Mouse (Mus musculus) midbrain, embryonic 10.5 days (tissue): ENCODE data around the gene Tmem143. TPM values are rescaled to one million over a fixed set of nuclear protein-coding genes. Genes with fewer than 3 reads are reported as not detected.

ENCODE experiments used
- DNase-seq: peaks from one replicate; pipeline ENCODE4 v3.0.0-alpha.2; 2017; ENCODE audit warnings: low spot score
- H3K27ac ChIP-seq: fragments of 300-500 bp; sonication (generic); replicated peaks from 2 replicates; pipeline ENCODE4 v1.5.1; 2016; ENCODE audit warnings: mild to moderate bottlenecking
- H3K27me3 ChIP-seq: fragments of 300-500 bp; sonication (generic); 2 replicates; pipeline ENCODE4 v1.6.1; 2016; ENCODE audit warnings: low read depth, mild to moderate bottlenecking; ENCODE audit not compliant: poor library complexity, severe bottlenecking
- H3K36me3 ChIP-seq: fragments of 300-500 bp; sonication (generic); 2 replicates; pipeline ENCODE4 v1.6.1; 2016; ENCODE audit warnings: mild to moderate bottlenecking, moderate library complexity
- H3K4me1 ChIP-seq: fragments of 300-500 bp; sonication (generic); 2 replicates; pipeline ENCODE4 v1.6.1; 2016
- H3K4me3 ChIP-seq: fragments of 300-500 bp; sonication (generic); 2 replicates; pipeline ENCODE4 v1.5.1; 2016; ENCODE audit warnings: mild to moderate bottlenecking, moderate library complexity
- H3K9me3 ChIP-seq: fragments of 300-500 bp; sonication (generic); replicated peaks from 2 replicates; pipeline ENCODE4 v1.6.1; 2016; ENCODE audit warnings: mild to moderate bottlenecking
- WGBS: fragments of 180-500 bp; shearing (Covaris S2); methylation state at CpG from one replicate; pipeline ENCODE4 v1.1.7; 2016; 5-methylcytosine and 5-hydroxymethylcytosine counted together
- polyA plus RNA-seq: library from polyadenylated mRNA; unstranded; fragments of >200 nt; fragmentation: Nextera tagmentation; extraction: Ambion mirVana; gene quantifications from 2 replicates; pipeline ENCODE4 v1.2.1, GENCODE M21; 2016

The Tmem143 gene
- 4.4 and 5.1 TPM in 2 replicates for polyA plus RNA-seq

DNA sequence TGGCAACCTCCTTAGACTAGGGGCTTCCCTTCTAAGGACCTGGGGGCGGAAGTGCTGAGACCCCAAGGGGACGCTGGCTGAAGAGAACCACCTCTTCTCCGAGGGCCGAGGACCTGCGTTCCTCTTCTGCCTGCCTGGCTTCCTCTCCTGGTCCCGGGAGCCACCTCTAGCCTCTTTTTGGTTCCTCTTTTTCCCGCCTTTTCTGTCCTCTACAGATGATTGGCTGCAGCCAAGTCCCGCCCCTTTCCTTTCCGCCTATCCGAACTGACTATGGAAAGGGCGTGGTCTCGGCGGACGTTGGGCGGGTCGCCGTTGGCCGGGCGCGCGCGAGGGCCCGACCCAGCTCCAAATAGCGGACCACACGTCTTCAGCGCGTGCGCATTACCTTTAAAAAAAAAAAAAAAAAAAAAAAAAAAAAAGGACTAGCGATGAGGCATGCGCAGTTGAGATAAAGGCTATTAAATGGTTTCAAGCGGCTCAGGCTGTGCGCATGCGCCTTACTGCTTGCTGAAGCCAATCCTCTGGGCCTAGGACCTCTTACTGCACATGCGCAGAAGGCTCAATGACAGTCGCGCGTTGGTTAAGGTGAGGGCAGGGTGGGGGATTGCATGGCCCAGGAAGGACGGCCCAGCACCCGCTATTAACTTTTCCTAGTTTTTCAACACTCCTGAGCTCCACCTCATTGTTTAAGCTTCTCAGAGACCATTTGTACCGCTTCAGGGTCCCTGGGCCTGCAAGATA lies at the start of gene Tmem143, which contains the start of gene Syngr4:
Tmem143 (plus strand) TSS at position 425 of the 741 bp plus-strand sequence.
Syngr4 (minus strand) TSS at position 198 of the 741 bp plus-strand sequence.
- Histone ChIP-seq H3K27me3 (peaks cover 10% of the 10 kb centered on the region), H3K9me3 (no peaks in the 10 kb centered on the region), H3K4me1 (peaks cover 17% of the 10 kb centered on the region), H3K4me3 (peak within 1 kb of the TSS; percentile 64), H3K27ac (peak within 1 kb of the TSS; percentile 88), H3K36me3 (no peaks in the 10 kb centered on the region)
- DNase-seq = peak; percentile 95
- WGBS = 1% methylated on average over 40 of the region's 40 CpGs

DNA sequence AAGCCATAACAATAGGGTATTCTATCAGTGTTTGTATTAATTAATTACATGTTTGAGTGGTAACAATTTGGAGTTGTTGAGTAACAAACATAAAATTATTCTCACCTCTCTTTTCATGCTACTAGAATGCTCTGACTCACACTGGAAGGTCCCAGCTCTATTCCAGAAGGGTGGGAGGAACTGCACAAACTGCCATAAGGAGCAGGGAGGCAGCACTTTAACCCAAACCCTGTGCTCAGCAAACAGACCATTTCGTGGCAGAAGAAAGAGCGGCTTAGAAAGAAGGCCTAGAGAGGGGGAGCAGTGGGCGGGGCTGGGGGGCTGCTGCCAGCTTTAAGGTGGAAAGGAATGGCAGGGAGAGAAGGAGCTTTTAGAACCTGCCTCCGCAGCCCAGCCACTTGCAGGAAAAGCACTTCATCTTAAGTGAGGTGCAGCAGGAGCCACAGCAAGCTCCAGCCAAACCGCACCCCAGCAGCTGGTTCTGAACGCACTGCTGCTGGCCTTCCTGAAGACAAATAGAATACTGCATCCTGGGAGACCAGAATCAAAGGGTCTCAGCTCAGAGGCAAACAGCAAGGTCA lies 48.2 kb upstream of the Tmem143 start:
- H3K4me3 ChIP-seq = peak overlapping the region; percentile 29

DNA sequence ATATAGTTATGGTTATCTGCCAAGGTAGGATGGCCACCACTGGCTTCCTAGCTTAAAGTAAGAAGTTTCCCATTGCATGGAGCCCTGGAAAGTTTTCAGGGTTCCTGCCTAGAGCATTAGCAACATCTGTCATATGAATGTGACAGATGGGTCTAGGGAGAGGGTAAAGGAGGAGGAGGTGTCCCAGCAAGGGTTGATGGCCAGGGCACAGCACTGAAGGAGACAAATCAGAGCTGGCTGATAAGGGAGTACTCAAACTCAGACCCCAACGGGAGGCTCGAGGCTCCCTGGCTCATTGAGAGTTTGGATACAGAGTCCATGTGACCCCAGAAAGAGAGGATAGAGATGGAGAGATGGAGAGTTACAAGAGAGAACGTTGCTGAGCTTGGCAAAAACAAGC lies 46.1 kb upstream of the Tmem143 start:
- 75% methylated on average over 3 of the region's 3 CpGs for WGBS

More for the DNA sequence above, 48.2 kb upstream of the Tmem143 start:
- H3K27ac ChIP-seq = peak overlapping the region; percentile 78
- peaks cover 17% of the 10 kb centered on the region for H3K4me1 ChIP-seq
- no peaks in the 10 kb centered on the region for H3K36me3 ChIP-seq
- no peaks in the 10 kb centered on the region for H3K9me3 ChIP-seq
- peaks cover 17% of the 10 kb centered on the region for H3K27me3 ChIP-seq
- WGBS = 5% methylated on average over 6 of the region's 6 CpGs
- DNase-seq = no peak

DNA sequence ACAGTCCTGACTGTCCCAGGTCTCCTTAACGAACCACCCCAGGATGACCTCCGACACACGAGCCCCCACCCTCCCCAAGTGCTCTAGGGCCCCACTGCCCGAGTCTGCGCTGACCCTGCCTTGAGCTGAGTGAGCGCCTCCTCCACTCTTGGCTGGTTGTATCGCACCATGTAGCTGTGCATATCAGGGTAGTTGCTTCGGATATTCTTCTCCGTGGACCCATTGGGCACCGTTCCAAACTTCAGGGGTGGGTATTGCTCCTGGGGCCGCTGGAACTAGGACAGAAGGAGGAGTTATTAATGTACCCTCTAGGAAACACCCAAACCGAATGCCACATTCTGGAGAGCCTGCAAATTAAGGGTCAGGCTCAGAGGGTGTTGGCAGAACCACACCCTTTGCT lies 43.7 kb upstream of the Tmem143 start:
- no peak overlapping the region for H3K27ac ChIP-seq
- peaks cover 30% of the 10 kb centered on the region for H3K4me1 ChIP-seq
- H3K27me3 ChIP-seq = peaks cover 56% of the 10 kb centered on the region
- no peak for DNase-seq
- 89% methylated on average over 12 of the region's 12 CpGs for WGBS
- H3K4me3 ChIP-seq = no peak overlapping the region
- H3K36me3 ChIP-seq = no peaks in the 10 kb centered on the region
- no peaks in the 10 kb centered on the region for H3K9me3 ChIP-seq

More for the DNA sequence above, 46.1 kb upstream of the Tmem143 start:
- no peak overlapping the region for H3K4me3 ChIP-seq
- H3K36me3 ChIP-seq = no peaks in the 10 kb centered on the region
- H3K27ac ChIP-seq = no peak overlapping the region
- peaks cover 17% of the 10 kb centered on the region for H3K4me1 ChIP-seq
- no peak for DNase-seq
- no peaks in the 10 kb centered on the region for H3K9me3 ChIP-seq
- peaks cover 36% of the 10 kb centered on the region for H3K27me3 ChIP-seq

DNA sequence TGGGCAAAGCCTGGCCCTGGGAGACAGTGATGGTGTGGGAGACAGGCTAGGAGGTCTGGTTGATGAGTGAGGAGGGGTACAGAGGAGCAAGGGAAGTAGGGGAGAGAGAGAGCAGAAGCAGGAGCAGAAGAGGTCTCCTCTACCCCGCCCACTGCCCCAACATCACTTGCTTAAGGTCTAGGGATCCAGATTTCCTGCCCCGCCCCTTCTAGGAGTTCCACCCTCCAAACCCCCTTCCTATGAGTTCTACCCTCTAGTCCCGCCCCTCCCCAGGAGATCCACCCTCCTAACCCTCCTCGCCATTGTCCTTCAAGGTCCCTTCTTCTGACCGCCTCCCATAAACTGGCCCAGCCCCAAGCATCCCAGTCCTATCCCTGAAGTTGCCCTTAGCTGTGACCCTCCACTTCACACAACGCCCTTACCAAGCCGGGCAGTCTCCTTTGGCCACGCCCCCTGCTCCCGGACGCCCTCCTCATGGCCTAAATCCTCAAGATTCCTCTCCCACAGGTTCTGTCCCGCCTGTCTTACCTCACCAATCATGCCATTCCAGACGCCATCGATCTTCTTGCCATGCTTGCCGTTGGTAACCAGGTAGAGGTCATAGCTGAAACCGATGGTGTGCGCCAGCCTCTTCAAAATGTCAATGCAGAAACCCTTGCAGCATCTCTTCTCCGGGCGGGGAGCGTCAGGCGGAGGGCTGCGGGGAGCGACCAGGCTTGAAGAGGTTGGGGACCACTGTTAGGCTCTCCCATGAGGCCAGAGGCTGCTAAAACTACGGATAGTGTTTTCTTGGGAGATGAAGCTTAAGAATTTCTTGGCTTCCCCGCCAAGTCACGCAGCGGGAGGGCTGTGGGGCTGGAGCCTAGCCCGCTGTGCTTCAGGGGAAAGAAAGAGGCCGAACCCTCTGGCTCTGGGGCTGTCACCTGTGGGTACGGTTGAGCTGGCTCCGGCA lies 39.5 kb upstream of the Tmem143 start:
- H3K4me1 ChIP-seq = peaks cover 50% of the 10 kb centered on the region
- peak; percentile 58 for DNase-seq
- H3K9me3 ChIP-seq = no peaks in the 10 kb centered on the region
- H3K36me3 ChIP-seq = no peaks in the 10 kb centered on the region
- H3K27me3 ChIP-seq = peaks cover 84% of the 10 kb centered on the region
- peak overlapping the region; percentile 52 for H3K4me3 ChIP-seq
- peak overlapping the region; percentile 61; the same call in 1 of the 2 replicates for H3K27ac ChIP-seq
- WGBS = 1% methylated on average over 30 of the region's 30 CpGs

DNA sequence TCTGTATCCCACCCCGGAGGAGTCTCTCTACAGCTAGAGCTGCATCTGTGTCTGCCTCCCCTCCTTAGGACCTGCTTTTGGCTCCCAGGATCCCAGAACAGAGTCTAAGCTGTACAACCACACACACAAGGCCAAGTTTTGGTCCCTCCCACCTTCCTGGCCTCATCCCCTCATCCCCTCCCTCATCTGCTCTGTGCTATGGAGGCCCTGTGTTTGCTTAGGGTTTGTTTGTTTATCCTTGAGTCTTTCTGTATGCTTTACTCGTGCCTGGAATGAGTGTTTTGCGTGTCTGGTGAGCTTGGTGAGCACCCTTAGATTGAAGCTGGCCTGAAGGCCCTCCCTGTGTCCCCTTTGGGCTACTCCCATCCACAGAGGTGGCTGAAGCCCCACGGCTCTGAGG lies 37.7 kb upstream of the Tmem143 start:
- H3K4me1 ChIP-seq = peaks cover 50% of the 10 kb centered on the region
- 52% methylated on average over 4 of the region's 4 CpGs for WGBS
- no peaks in the 10 kb centered on the region for H3K36me3 ChIP-seq
- DNase-seq = no peak
- no peaks in the 10 kb centered on the region for H3K9me3 ChIP-seq
- 0 out of 2 replicates have a peak overlapping the region, but pooled peaks have one; percentile 13 for H3K27ac ChIP-seq
- peak overlapping the region; percentile 18; the same call in 1 of the 2 replicates for H3K4me3 ChIP-seq
- H3K27me3 ChIP-seq = peaks cover 100% of the 10 kb centered on the region

DNA sequence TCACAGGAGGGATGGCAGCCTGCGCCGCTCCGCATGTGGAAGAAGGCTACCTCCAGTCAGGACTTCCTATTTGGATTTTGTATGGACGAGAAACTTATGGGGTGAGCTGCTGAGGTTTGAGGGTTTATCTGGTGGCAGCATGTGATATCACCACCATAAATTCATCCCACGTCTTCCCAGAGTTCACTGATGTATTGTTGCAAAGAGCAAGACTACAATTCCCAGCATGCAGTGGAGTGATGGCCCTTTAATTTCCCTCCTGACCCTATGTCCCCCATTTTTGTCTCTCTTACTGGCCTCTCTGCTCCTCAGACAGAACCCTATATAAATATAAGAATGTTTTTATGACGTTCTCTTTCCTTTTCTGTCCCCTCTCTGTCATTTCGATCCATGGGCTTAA lies 33.9 kb upstream of the Tmem143 start:
- WGBS = 89% methylated on average over 7 of the region's 7 CpGs
- H3K27me3 ChIP-seq = peaks cover 100% of the 10 kb centered on the region
- no peak for DNase-seq
- H3K36me3 ChIP-seq = no peaks in the 10 kb centered on the region
- H3K4me1 ChIP-seq = peaks cover 55% of the 10 kb centered on the region
- H3K9me3 ChIP-seq = no peaks in the 10 kb centered on the region
- no peak overlapping the region for H3K27ac ChIP-seq
- no peak overlapping the region for H3K4me3 ChIP-seq

DNA sequence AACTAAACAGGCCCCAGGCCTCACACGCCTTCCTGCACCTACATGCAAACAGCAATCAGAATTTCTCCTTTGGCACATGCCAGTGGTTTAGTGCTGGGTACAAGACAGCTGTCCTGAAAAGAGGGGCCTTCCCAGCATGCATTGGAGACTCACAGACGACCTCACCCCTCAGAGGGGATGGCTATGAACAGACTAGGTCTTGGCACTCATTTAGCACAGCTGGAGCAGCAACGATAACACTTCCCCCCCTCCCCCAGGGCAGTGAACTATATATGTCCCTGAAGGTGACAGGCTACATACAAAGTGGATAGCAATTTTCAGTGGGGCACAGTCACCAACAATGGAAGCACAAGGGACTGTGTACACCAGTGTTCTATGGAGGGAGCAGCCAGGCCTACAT lies 32.3 kb upstream of the Tmem143 start:
- no peaks in the 10 kb centered on the region for H3K9me3 ChIP-seq
- no peak overlapping the region for H3K4me3 ChIP-seq
- no peak for DNase-seq
- peaks cover 100% of the 10 kb centered on the region for H3K27me3 ChIP-seq
- WGBS = 75% methylated on average over 3 of the region's 3 CpGs
- no peak overlapping the region for H3K27ac ChIP-seq
- H3K4me1 ChIP-seq = peaks cover 56% of the 10 kb centered on the region
- H3K36me3 ChIP-seq = no peaks in the 10 kb centered on the region

DNA sequence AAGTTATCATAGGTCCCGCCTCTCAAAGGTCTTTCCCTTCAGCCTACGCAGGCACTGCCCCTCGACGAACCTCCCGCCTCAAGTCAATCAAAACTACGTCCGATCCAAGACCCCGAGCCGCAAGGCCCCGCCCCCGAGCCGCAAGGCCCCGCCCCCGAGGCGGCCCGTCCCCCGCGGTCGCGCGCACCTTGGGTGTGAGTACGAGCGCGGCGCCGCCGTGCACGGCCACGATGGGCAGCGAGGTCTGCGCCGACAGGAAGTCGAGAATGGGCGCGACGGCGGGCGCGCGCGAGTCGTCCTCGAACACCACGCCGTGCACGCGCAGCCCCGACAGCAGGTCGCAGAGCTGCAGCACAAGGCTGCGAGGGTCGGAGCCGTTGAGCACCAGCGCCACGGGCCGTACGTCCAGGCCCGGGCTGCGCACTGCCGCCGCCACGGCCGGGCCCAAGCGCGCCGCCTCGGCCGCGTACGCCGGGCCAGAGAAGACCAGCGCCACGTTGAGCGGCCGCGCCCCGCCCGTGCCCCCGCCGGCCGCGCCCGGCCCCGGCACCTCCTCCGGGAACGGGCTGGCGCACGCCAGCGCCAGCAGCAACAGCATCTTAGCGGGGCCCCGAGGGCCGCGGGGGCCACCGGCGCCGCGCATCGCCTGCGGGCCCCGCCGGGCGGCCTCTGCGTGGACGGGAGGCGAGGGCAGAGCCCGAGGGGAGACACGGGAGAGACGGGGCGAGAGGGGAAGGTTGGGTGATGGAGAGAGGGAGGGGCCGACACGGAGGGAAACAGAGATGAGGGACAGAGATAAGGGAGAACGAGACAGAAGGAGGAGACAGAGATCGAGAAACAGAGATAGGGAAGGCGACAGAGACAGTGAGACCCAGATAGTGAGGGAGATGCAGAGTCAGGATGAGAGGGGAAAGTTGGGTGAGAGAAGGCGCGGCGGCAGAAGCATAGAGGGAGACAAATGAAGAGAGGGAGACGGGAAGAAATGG lies 30.5 kb upstream of the Tmem143 start:
- under 1% methylated on average over 116 of the region's 117 CpGs for WGBS
- H3K36me3 ChIP-seq = no peaks in the 10 kb centered on the region
- H3K4me1 ChIP-seq = peaks cover 57% of the 10 kb centered on the region
- peak overlapping the region; percentile 71 for H3K4me3 ChIP-seq
- no peaks in the 10 kb centered on the region for H3K9me3 ChIP-seq
- peak overlapping the region; percentile 88 for H3K27ac ChIP-seq
- peak; percentile 92 for DNase-seq
- peaks cover 100% of the 10 kb centered on the region for H3K27me3 ChIP-seq

DNA sequence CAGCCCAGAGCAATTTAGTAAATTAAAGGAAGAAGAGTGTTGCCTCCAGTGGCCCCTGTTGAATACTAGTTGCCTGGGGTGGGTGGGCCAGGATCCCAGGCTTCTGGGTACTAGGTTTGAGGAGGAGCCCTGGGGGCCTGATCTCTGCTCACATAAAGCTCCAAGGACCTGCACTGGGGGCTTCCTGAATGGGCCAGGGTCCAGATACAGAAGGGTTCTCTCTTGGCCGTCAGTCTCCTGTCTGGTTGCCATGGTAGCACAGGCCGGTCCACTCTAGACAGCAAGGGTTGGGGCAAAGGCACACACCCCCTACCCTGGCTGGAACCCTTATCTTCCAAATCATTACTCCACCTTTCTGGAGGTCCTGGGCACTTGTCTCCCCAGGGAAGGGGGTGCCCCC lies 28.9 kb upstream of the Tmem143 start:
- H3K36me3 ChIP-seq = no peaks in the 10 kb centered on the region
- peaks cover 95% of the 10 kb centered on the region for H3K27me3 ChIP-seq
- 11% methylated on average over 2 of the region's 2 CpGs for WGBS
- H3K9me3 ChIP-seq = no peaks in the 10 kb centered on the region
- peak overlapping the region; percentile 26; the same call in 1 of the 2 replicates for H3K4me3 ChIP-seq
- peak; percentile 44 for DNase-seq
- H3K4me1 ChIP-seq = peaks cover 52% of the 10 kb centered on the region
- 0 out of 2 replicates have a peak overlapping the region, but pooled peaks have one; percentile 0 for H3K27ac ChIP-seq

DNA sequence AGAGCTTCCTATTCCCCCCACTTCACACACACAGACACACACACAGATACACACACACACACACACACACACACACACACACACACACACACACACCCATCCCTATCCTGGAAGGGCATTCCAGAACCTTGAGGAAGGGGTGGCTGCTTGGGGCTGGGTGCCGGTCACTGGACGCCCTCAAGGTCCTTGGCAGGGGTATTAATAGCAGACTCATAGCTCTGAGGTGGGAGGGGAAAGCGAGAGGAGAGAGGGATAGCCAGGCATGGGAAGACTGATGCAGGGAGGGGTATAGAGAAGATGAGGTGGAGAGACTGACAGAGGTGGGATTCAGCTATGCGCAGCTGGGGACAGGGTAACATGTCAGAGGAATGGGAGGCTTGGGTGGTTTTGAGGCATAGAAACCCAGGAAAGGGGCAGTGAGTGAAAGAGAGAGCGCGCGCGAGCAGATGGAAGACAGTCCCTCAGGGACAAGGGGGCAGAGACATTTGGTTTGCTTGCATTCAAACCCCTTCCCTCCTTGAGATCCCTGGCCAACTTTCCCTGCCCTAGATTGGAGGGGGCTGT lies 27.6 kb upstream of the Tmem143 start:
- H3K27ac ChIP-seq = 0 out of 2 replicates have a peak overlapping the region, but pooled peaks have one; percentile 24
- no peak for DNase-seq
- peaks cover 82% of the 10 kb centered on the region for H3K27me3 ChIP-seq
- H3K9me3 ChIP-seq = no peaks in the 10 kb centered on the region
- peaks cover 4% of the 10 kb centered on the region for H3K36me3 ChIP-seq
- 24% methylated on average over 8 of the region's 8 CpGs for WGBS
- peak overlapping the region; percentile 49 for H3K4me3 ChIP-seq
- peaks cover 63% of the 10 kb centered on the region for H3K4me1 ChIP-seq
